Mouse (Mus musculus) cortical plate, adult 2 months (tissue): ENCODE results near the gene Abca6. TPM values are rescaled to one million over a fixed set of nuclear protein-coding genes. Genes with fewer than 3 reads are reported as not detected.
A peak's percentile ranks its signal among the peaks of the same experiment; 100 is the strongest.

Experiments
- H3K27ac ChIP-seq: fragments of 200-500 bp; 2 replicates; pipeline ENCODE4 v1.5.1; 2012; ENCODE audit warnings: low read length, control low read depth, inconsistent platforms; ENCODE audit not compliant: insufficient read depth
- H3K4me1 ChIP-seq: fragments of 200-500 bp; 2 replicates; pipeline ENCODE4 v1.6.1; 2011; ENCODE audit warnings: low read length; ENCODE audit not compliant: control insufficient read depth, insufficient read depth
- H3K4me3 ChIP-seq: fragments of 200-500 bp; 2 replicates; pipeline ENCODE4 v1.5.1; 2011; ENCODE audit warnings: mild to moderate bottlenecking, low read length, control low read depth; ENCODE audit not compliant: insufficient read depth
- CTCF ChIP-seq: fragments of 200-500 bp; IDR thresholded peaks from 2 replicates; pipeline ENCODE4 v1.5.1; 2011; ENCODE audit warnings: mild to moderate bottlenecking, control low read depth, low read length; ENCODE audit not compliant: insufficient read depth; ENCODE audit errors: extremely low read depth
- POLR2A ChIP-seq: fragments of 200-500 bp; IDR thresholded peaks from 2 replicates; pipeline ENCODE4 v1.6.1; 2011; ENCODE audit warnings: mild to moderate bottlenecking, low read length, control low read depth; ENCODE audit not compliant: insufficient read depth; ENCODE audit errors: extremely low read depth
- polyA plus RNA-seq: library from polyadenylated mRNA; depleted of rRNA; stranded (reverse); fragments of >200 nt; gene quantifications from 2 replicates; pipeline ENCODE4 v1.2.3, GENCODE M21; 2012; rRNA removed

Abca6 gene
- polyA plus RNA-seq, result 0.95 and 1.1 TPM in 2 replicates

GRCm38 (mm10) chr11:110251534-110251933 is at the start of gene Abca6:
Abca6 (minus strand) TSS chr11:110251776.
- Histone ChIP-seq H3K27ac (no peak within 1 kb of the TSS), H3K4me1 (no peaks in the 10 kb centered on the region), H3K4me3 (peak within 1 kb of the TSS; percentile 52)
- TF ChIP-seq CTCF (no peak), POLR2A (no peak)

- no peak overlapping the region for H3K27ac ChIP-seq
- no peak for TF ChIP-seq CTCF
- no peak for TF ChIP-seq POLR2A
- H3K4me1 ChIP-seq, result peaks cover 1% of the 10 kb centered on the region; the same call in 1 of the 2 replicates
- H3K4me3 ChIP-seq, result no peak overlapping the region
These were observed 46.4 kb upstream of the Abca6 start for GRCm38 (mm10) chr11:110297917-110298533.

GRCm38 (mm10) chr11:110290586-110290985 is 39.0 kb upstream of the Abca6 start:
- Histone ChIP-seq H3K4me1 (no peaks in the 10 kb centered on the region), H3K27ac (no peak overlapping the region), H3K4me3 (no peak overlapping the region)
- TF ChIP-seq POLR2A, result no peak
- TF ChIP-seq CTCF, result no peak

GRCm38 (mm10) chr11:110288423-110288822 is 36.8 kb upstream of the Abca6 start:
- H3K4me3 ChIP-seq, result no peak overlapping the region
- no peak overlapping the region for H3K27ac ChIP-seq
- TF ChIP-seq POLR2A (no peak), CTCF (no peak)
- H3K4me1 ChIP-seq, result no peaks in the 10 kb centered on the region

- no peak overlapping the region for H3K4me3 ChIP-seq
- no peak overlapping the region for H3K27ac ChIP-seq
- H3K4me1 ChIP-seq, result no peaks in the 10 kb centered on the region
- TF ChIP-seq CTCF, result no peak
- no peak for TF ChIP-seq POLR2A
These were observed 36.1 kb upstream of the Abca6 start for GRCm38 (mm10) chr11:110287694-110288093.

- no peak for TF ChIP-seq CTCF
- no peaks in the 10 kb centered on the region for H3K4me1 ChIP-seq
- no peak overlapping the region for H3K27ac ChIP-seq
- H3K4me3 ChIP-seq, result no peak overlapping the region
These were observed 34.8 kb upstream of the Abca6 start for GRCm38 (mm10) chr11:110286331-110286730.

GRCm38 (mm10) chr11:110284849-110285248 is 33.3 kb upstream of the Abca6 start:
- TF ChIP-seq CTCF, result no peak
- no peak for TF ChIP-seq POLR2A
- Histone ChIP-seq H3K4me3 (no peak overlapping the region), H3K4me1 (no peaks in the 10 kb centered on the region), H3K27ac (no peak overlapping the region)

GRCm38 (mm10) chr11:110284185-110284787 is 32.7 kb upstream of the Abca6 start:
- TF ChIP-seq POLR2A (no peak), CTCF (no peak)

GRCm38 (mm10) chr11:110274794-110275193 is 23.2 kb upstream of the Abca6 start:
- H3K4me3 ChIP-seq, result no peak overlapping the region
- H3K27ac ChIP-seq, result no peak overlapping the region
- no peaks in the 10 kb centered on the region for H3K4me1 ChIP-seq
- no peak for TF ChIP-seq POLR2A
- no peak for TF ChIP-seq CTCF

More at GRCm38 (mm10) chr11:110284185-110284787, 32.7 kb upstream of the Abca6 start:
- no peak overlapping the region for H3K4me3 ChIP-seq
- H3K4me1 ChIP-seq, result no peaks in the 10 kb centered on the region
- H3K27ac ChIP-seq, result no peak overlapping the region

GRCm38 (mm10) chr11:110271745-110272144 is 20.2 kb upstream of the Abca6 start:
- TF ChIP-seq POLR2A (no peak), CTCF (peak; percentile 70)
- H3K4me1 ChIP-seq, result no peaks in the 10 kb centered on the region; the same call in 1 of the 2 replicates
- H3K4me3 ChIP-seq, result no peak overlapping the region
- no peak overlapping the region for H3K27ac ChIP-seq
